Mouse (Mus musculus) lung, postnatal 36 days (tissue): ENCODE measurements around the gene Ntn5.
"Not testable (repeated sequence)": the region's sequence is repeated elsewhere in the genome, so short reads cannot be mapped to it uniquely, and the experiment has no call there.

ENCODE experiments used
- DNase-seq: peaks from one replicate; pipeline ENCODE4 v3.0.0; 2022; ENCODE audit warnings: mixed read lengths

Ntn5 gene

GRCm38 (mm10) chr7:45660746-45661478 lies 22.9 kb upstream of the Ntn5 start:
- DNase-seq: no peak

- DNase-seq: not testable (repeated sequence)
These were observed 22.1 kb upstream of the Ntn5 start for GRCm38 (mm10) chr7:45661702-45662101.

- no peak for DNase-seq
These were observed 18.3 kb upstream of the Ntn5 start for GRCm38 (mm10) chr7:45665303-45666138.

GRCm38 (mm10) chr7:45666161-45666560 lies 17.7 kb upstream of the Ntn5 start, which contains the start of gene Fut2:
Gene Fut2 (minus strand): TSS chr7:45666394.
- no peak for DNase-seq

- no peak for DNase-seq
These were observed 16.1 kb upstream of the Ntn5 start for GRCm38 (mm10) chr7:45667761-45668160.

- no peak for DNase-seq
These were observed 14.9 kb upstream of the Ntn5 start for GRCm38 (mm10) chr7:45668921-45669320.

- no peak for DNase-seq
These were observed 6.1 kb upstream of the Ntn5 start for GRCm38 (mm10) chr7:45677627-45678295.

- DNase-seq: no peak
These were observed 5.3 kb upstream of the Ntn5 start for GRCm38 (mm10) chr7:45678513-45678912.

- peak; percentile 75 for DNase-seq
These were observed 3.7 kb upstream of the Ntn5 start for GRCm38 (mm10) chr7:45679966-45680621.

- peak; percentile 79 for DNase-seq
These were observed 2.6 kb upstream of the Ntn5 start for GRCm38 (mm10) chr7:45681046-45681736.

GRCm38 (mm10) chr7:45682144-45683126 lies 1.4 kb upstream of the Ntn5 start:
- peak; percentile 94 for DNase-seq

- no peak for DNase-seq
These were observed 2.0 kb downstream of the Ntn5 start for GRCm38 (mm10) chr7:45685811-45686210.

- peak; percentile 60 for DNase-seq
These were observed 3.0 kb downstream of the Ntn5 start for GRCm38 (mm10) chr7:45686841-45687240.

- no peak for DNase-seq
These were observed 5.3 kb downstream of the Ntn5 start for GRCm38 (mm10) chr7:45689099-45689498.

- no peak for DNase-seq
These were observed 6.0 kb downstream of the Ntn5 start for GRCm38 (mm10) chr7:45689800-45690199.

- no peak for DNase-seq
These were observed 8.5 kb downstream of the Ntn5 start for GRCm38 (mm10) chr7:45692364-45692763.

GRCm38 (mm10) chr7:45693921-45694591 lies 10.2 kb downstream of the Ntn5 start, which contains the start of gene Sec1:
Gene Sec1 (minus strand): TSS chr7:45694402.
- no peak for DNase-seq

- no peak for DNase-seq
These were observed 11.3 kb downstream of the Ntn5 start for GRCm38 (mm10) chr7:45695098-45695497.

- DNase-seq: no peak
These were observed 14.1 kb downstream of the Ntn5 start for GRCm38 (mm10) chr7:45697894-45698293.

GRCm38 (mm10) chr7:45699523-45700141 lies 15.8 kb downstream of the Ntn5 start, which contains the start of gene Car11:
Gene Car11 (plus strand): TSS chr7:45699843.
- DNase-seq: no peak
